Mouse (Mus musculus) myocyte (in vitro differentiated cells): Measurements from ENCODE around the gene Gpr55.

ENCODE experiments used
- E2F4 ChIP-seq: IDR thresholded peaks from one replicate; pipeline ENCODE4 v1.6.1; 2011; ENCODE audit warnings: mild to moderate bottlenecking, control low read depth, moderate library complexity; ENCODE audit not compliant: insufficient read depth
- POLR2A ChIP-seq: IDR thresholded peaks from one replicate; pipeline ENCODE4 v1.6.1; 2011; ENCODE audit warnings: low read depth, mild to moderate bottlenecking, control low read depth, moderate library complexity; ENCODE audit not compliant: insufficient read length
- USF1 ChIP-seq: IDR thresholded peaks from one replicate; pipeline ENCODE4 v1.6.1; 2011; ENCODE audit warnings: low read depth, mild to moderate bottlenecking, control low read depth, moderate library complexity

- TF ChIP-seq POLR2A (no peak), E2F4 (no peak), USF1 (no peak)
These were observed 32.6 kb downstream of the Gpr55 start, which contains the start of gene 4933407L21Rik for GRCm38 (mm10) chr1:85928057-85928687.
